ENCODE assay signal across 11 mouse cellular contexts in the genomic region with DNA sequence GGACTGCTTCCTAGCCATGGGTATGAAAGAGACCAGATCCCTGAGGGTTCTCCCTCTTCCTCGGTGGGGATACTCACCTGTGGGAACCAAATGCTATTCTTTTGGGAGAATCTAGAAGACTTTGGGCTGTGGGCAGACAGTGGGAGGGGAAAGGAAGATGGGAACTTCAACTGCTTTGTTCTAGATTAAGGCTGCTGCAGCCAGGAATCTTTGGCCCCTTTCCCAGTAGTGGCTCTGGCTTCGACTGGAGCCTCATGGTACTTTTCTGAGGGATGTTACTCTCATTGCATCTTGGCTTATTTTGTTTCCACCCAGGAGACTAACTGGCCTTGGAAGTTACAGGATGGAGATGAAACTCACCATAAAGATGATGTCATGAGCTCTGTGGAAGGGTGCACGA.
DNase-seq lines count a peak whose midpoint lies in the region; ATAC-seq and TF ChIP-seq lines count a peak whose summit lies in the region.
"Had no signal": no experiment of that assay in that cellular context is flagged by ENCODE, and none has a peak within 500 bp of the region (broad histone marks: within the 10 kb centered on the region; RNA-seq: fewer than 3 reads in every experiment).

No protein-coding gene starts in this region.

- 79% methylated on average over 3 of the region's 3 CpGs for WGBS in forebrain, embryonic 15.5 days
- 87% methylated on average over 3 of the region's 3 CpGs for WGBS in forebrain, embryonic 12.5 days
- 62% methylated on average over 3 of the region's 3 CpGs for WGBS in lung, embryonic 14.5 days
- WGBS in lung, adult 2 months: 65% methylated on average over 3 of the region's 3 CpGs
- WGBS in forebrain, embryonic 16.5 days: 75% methylated on average over 3 of the region's 3 CpGs

- H3K4me3 ChIP-seq in forebrain, embryonic 15.5 days: no peak overlapping the region
- no peak overlapping the region for H3K4me3 ChIP-seq in forebrain, embryonic 12.5 days (replicated peaks)
- no peak overlapping the region for H3K4me3 ChIP-seq in lung, embryonic 14.5 days (ENCODE audit: low read depth, low read length)
- no peak overlapping the region for H3K4me3 ChIP-seq in lung, adult 2 months (replicated peaks; ENCODE audit: extremely low read depth, low read depth, low read length)
- no peak overlapping the region for H3K4me3 ChIP-seq in forebrain, embryonic 16.5 days (replicated peaks; ENCODE audit: low read length)
- H3K4me3 ChIP-seq: kidney, embryonic 15.5 days; liver, embryonic 15.5 days had no signal

- peak overlapping the region; percentile 62 for H3K27ac ChIP-seq in forebrain, embryonic 15.5 days (replicated peaks)
- no peak overlapping the region for H3K27ac ChIP-seq in forebrain, embryonic 12.5 days
- no peak overlapping the region for H3K27ac ChIP-seq in lung, embryonic 14.5 days (ENCODE audit: low read depth)
- peak overlapping the region; percentile 42; the same call in 1 of the 2 replicates for H3K27ac ChIP-seq in forebrain, embryonic 16.5 days (ENCODE audit: low read length)
- H3K27ac ChIP-seq: kidney, embryonic 15.5 days had no signal

- DNase-seq in lung, embryonic 14.5 days: peak; percentile 74
- DNase-seq in lung, adult 2 months: no peak
- DNase-seq in left cerebral cortex, postnatal 4 days: peak; percentile 69
- no peak for DNase-seq in thymus, postnatal 14 days
- DNase-seq in thymus, postnatal 36 days: no peak
- DNase-seq: embryo, embryonic 11 days had no signal

- no peaks in the 10 kb centered on the region for H3K27me3 ChIP-seq in forebrain, embryonic 15.5 days
- no peaks in the 10 kb centered on the region for H3K27me3 ChIP-seq in forebrain, embryonic 12.5 days
- H3K27me3 ChIP-seq in lung, embryonic 14.5 days (ENCODE audit: insufficient read depth, low read length): no peaks in the 10 kb centered on the region
- H3K27me3 ChIP-seq in forebrain, embryonic 16.5 days (replicated peaks; ENCODE audit: control insufficient read depth, insufficient read depth, low read length): no peaks in the 10 kb centered on the region
- H3K27me3 ChIP-seq: liver, embryonic 15.5 days had no signal

- no peaks in the 10 kb centered on the region for H3K36me3 ChIP-seq in forebrain, embryonic 15.5 days
- no peaks in the 10 kb centered on the region for H3K36me3 ChIP-seq in forebrain, embryonic 12.5 days (replicated peaks)
- H3K36me3 ChIP-seq in lung, embryonic 14.5 days (ENCODE audit: insufficient read depth): peaks cover 13% of the 10 kb centered on the region; the same call in 1 of the 2 replicates
- no peaks in the 10 kb centered on the region for H3K36me3 ChIP-seq in forebrain, embryonic 16.5 days (ENCODE audit: control insufficient read depth, insufficient read depth)
- H3K36me3 ChIP-seq: kidney, embryonic 15.5 days; liver, embryonic 15.5 days had no signal

- peaks cover 30% of the 10 kb centered on the region for H3K4me1 ChIP-seq in forebrain, embryonic 15.5 days
- peaks cover 6% of the 10 kb centered on the region; the same call in 1 of the 2 replicates for H3K4me1 ChIP-seq in forebrain, embryonic 12.5 days
- H3K4me1 ChIP-seq in lung, embryonic 14.5 days (ENCODE audit: insufficient read depth): no peaks in the 10 kb centered on the region
- no peaks in the 10 kb centered on the region for H3K4me1 ChIP-seq in lung, adult 2 months (ENCODE audit: control insufficient read depth, insufficient read depth, low read length)
- H3K4me1 ChIP-seq in forebrain, embryonic 16.5 days (replicated peaks; ENCODE audit: control insufficient read depth, insufficient read depth, low read length): peaks cover 19% of the 10 kb centered on the region

- ATAC-seq in forebrain, embryonic 15.5 days (replicated peaks): no peak
- no peak for ATAC-seq in forebrain, embryonic 12.5 days (ENCODE audit: low FRiP score)
- no peak for ATAC-seq in lung, embryonic 14.5 days (ENCODE audit: insufficient read depth)
- ATAC-seq in forebrain, embryonic 16.5 days: no peak

- TF ChIP-seq CTCF in lung, embryonic 14.5 days (IDR thresholded peaks at IDR 0.05; ENCODE audit: low read depth): no peak
- no peak for TF ChIP-seq CTCF in lung, adult 2 months (IDR thresholded peaks at IDR 0.05; ENCODE audit: insufficient read depth, low read length)

- no peak overlapping the region for H3K9ac ChIP-seq in forebrain, embryonic 15.5 days (replicated peaks)
- no peak overlapping the region for H3K9ac ChIP-seq in forebrain, embryonic 12.5 days
- no peak overlapping the region for H3K9ac ChIP-seq in lung, embryonic 14.5 days
- H3K9ac ChIP-seq in forebrain, embryonic 16.5 days (replicated peaks; ENCODE audit: low read depth, low read length): no peak overlapping the region
- H3K9ac ChIP-seq: kidney, embryonic 15.5 days; liver, embryonic 15.5 days had no signal

- H3K4me2 ChIP-seq in forebrain, embryonic 15.5 days (replicated peaks): no peak overlapping the region
- H3K4me2 ChIP-seq in forebrain, embryonic 12.5 days: no peak overlapping the region
- no peak overlapping the region for H3K4me2 ChIP-seq in lung, embryonic 14.5 days
- no peak overlapping the region for H3K4me2 ChIP-seq in forebrain, embryonic 16.5 days (ENCODE audit: low read length)
- H3K4me2 ChIP-seq: kidney, embryonic 15.5 days; liver, embryonic 15.5 days had no signal

- no peaks in the 10 kb centered on the region for H3K9me3 ChIP-seq in forebrain, embryonic 15.5 days
- no peaks in the 10 kb centered on the region for H3K9me3 ChIP-seq in forebrain, embryonic 12.5 days
- no peaks in the 10 kb centered on the region for H3K9me3 ChIP-seq in lung, embryonic 14.5 days (ENCODE audit: low read depth, low read length)
- no peaks in the 10 kb centered on the region for H3K9me3 ChIP-seq in forebrain, embryonic 16.5 days (ENCODE audit: control insufficient read depth, low read length)
- H3K9me3 ChIP-seq: kidney, embryonic 15.5 days; liver, embryonic 15.5 days had no signal

- intact Hi-C loops in left cerebral cortex, postnatal 4 days (cut with DNase I): no loop called here

- no peak for TF ChIP-seq POLR2A in lung, adult 2 months (IDR thresholded peaks at IDR 0.05; ENCODE audit: borderline replicate concordance, extremely low read depth, low read depth, low read length)

Comparison
In these comparisons a context has a peak if more than half of its experiments do, and no peak if none do; other contexts are left out.
1. H3K27ac ChIP-seq: peak in forebrain, embryonic 15.5 days (single experiment) and forebrain, embryonic 16.5 days (single experiment); none in forebrain, embryonic 12.5 days (single experiment) and lung, embryonic 14.5 days (single experiment).
2. DNase-seq: peak in lung, embryonic 14.5 days (single experiment) and left cerebral cortex, postnatal 4 days (single experiment); none in lung, adult 2 months (single experiment), thymus, postnatal 14 days (single experiment) and thymus, postnatal 36 days (0 of 2).